Mouse (Mus musculus): Measurements from ENCODE around the gene Prickle1. TPM values are rescaled to one million over a fixed set of nuclear protein-coding genes. Genes with fewer than 3 reads are reported as not detected.
A peak's percentile ranks its signal among the peaks of the same experiment; 100 is the strongest.

The Prickle1 gene
- polyA plus RNA-seq, 1 experiment from 2014 or later, result 27.7 TPM

- no peak overlapping the region for H3K9ac ChIP-seq (ENCODE audit: low read depth, low read length)
- peaks cover 26% of the 10 kb centered on the region; the same call in 1 of the 2 replicates for H3K4me1 ChIP-seq (ENCODE audit: control insufficient read depth, insufficient read depth, low read length)
- H3K27ac ChIP-seq (ENCODE audit: low read depth, low read length), result no peak overlapping the region
- no peaks in the 10 kb centered on the region for H3K9me3 ChIP-seq (ENCODE audit: control insufficient read depth, low read length)
- no peak overlapping the region for H3K4me2 ChIP-seq (replicated peaks; ENCODE audit: low read depth, low read length)
- no peak for ATAC-seq (ENCODE audit: low FRiP score, low TSS enrichment)
- H3K36me3 ChIP-seq (ENCODE audit: control insufficient read depth, insufficient read depth, low read length), result peaks cover 22% of the 10 kb centered on the region
- no peaks in the 10 kb centered on the region for H3K27me3 ChIP-seq (ENCODE audit: control insufficient read depth, insufficient read depth, low read length)
- no peak overlapping the region for H3K4me3 ChIP-seq (ENCODE audit: low read length)
- 47% methylated on average over 9 of the region's 9 CpGs for WGBS
These were observed 83.3 kb downstream of the Prickle1 start for GRCm38 (mm10) chr15:93512437-93512836.

- peak; percentile 81; the same call in 1 of the 2 replicates for ATAC-seq (ENCODE audit: low FRiP score, low TSS enrichment)
- Histone ChIP-seq H3K4me1 (ENCODE audit: control insufficient read depth, insufficient read depth, low read length) (peaks cover 26% of the 10 kb centered on the region; the same call in 1 of the 2 replicates), H3K9ac (ENCODE audit: low read depth, low read length) (no peak overlapping the region), H3K27ac (ENCODE audit: low read depth, low read length) (no peak overlapping the region), H3K4me3 (ENCODE audit: low read length) (no peak overlapping the region), H3K9me3 (ENCODE audit: control insufficient read depth, low read length) (no peaks in the 10 kb centered on the region), H3K27me3 (ENCODE audit: control insufficient read depth, insufficient read depth, low read length) (no peaks in the 10 kb centered on the region), H3K36me3 (ENCODE audit: control insufficient read depth, insufficient read depth, low read length) (peaks cover 34% of the 10 kb centered on the region), H3K4me2 (replicated peaks; ENCODE audit: low read depth, low read length) (no peak overlapping the region)
- 17% methylated on average over 12 of the region's 12 CpGs for WGBS
These were observed 84.9 kb downstream of the Prickle1 start for GRCm38 (mm10) chr15:93510690-93511336.

- H3K4me2 ChIP-seq (replicated peaks; ENCODE audit: low read depth, low read length), result no peak overlapping the region
- no peaks in the 10 kb centered on the region for H3K9me3 ChIP-seq (ENCODE audit: control insufficient read depth, low read length)
- 93% methylated on average over 17 of the region's 17 CpGs for WGBS
- no peaks in the 10 kb centered on the region for H3K4me1 ChIP-seq (ENCODE audit: control insufficient read depth, insufficient read depth, low read length)
- peaks cover 81% of the 10 kb centered on the region for H3K36me3 ChIP-seq (ENCODE audit: control insufficient read depth, insufficient read depth, low read length)
- no peaks in the 10 kb centered on the region for H3K27me3 ChIP-seq (ENCODE audit: control insufficient read depth, insufficient read depth, low read length)
- ATAC-seq (ENCODE audit: low FRiP score, low TSS enrichment), result no peak
- H3K9ac ChIP-seq (ENCODE audit: low read depth, low read length), result no peak overlapping the region
- no peak overlapping the region for H3K4me3 ChIP-seq (ENCODE audit: low read length)
- H3K27ac ChIP-seq (ENCODE audit: low read depth, low read length), result no peak overlapping the region
These were observed 90.9 kb downstream of the Prickle1 start for GRCm38 (mm10) chr15:93504808-93505207.

GRCm38 (mm10) chr15:93503201-93503745 is 92.4 kb downstream of the Prickle1 start:
- ATAC-seq (ENCODE audit: low FRiP score, low TSS enrichment), result no peak
- Histone ChIP-seq H3K36me3 (ENCODE audit: control insufficient read depth, insufficient read depth, low read length) (peaks cover 85% of the 10 kb centered on the region), H3K4me1 (ENCODE audit: control insufficient read depth, insufficient read depth, low read length) (no peaks in the 10 kb centered on the region), H3K4me2 (replicated peaks; ENCODE audit: low read depth, low read length) (no peak overlapping the region), H3K27ac (ENCODE audit: low read depth, low read length) (no peak overlapping the region), H3K27me3 (ENCODE audit: control insufficient read depth, insufficient read depth, low read length) (no peaks in the 10 kb centered on the region), H3K9ac (ENCODE audit: low read depth, low read length) (no peak overlapping the region), H3K9me3 (ENCODE audit: control insufficient read depth, low read length) (no peaks in the 10 kb centered on the region), H3K4me3 (ENCODE audit: low read length) (no peak overlapping the region)
- WGBS, result 94% methylated on average over 35 of the region's 35 CpGs

- no peaks in the 10 kb centered on the region for H3K4me1 ChIP-seq (ENCODE audit: control insufficient read depth, insufficient read depth, low read length)
- no peak overlapping the region for H3K27ac ChIP-seq (ENCODE audit: low read depth, low read length)
- H3K9me3 ChIP-seq (ENCODE audit: control insufficient read depth, low read length), result no peaks in the 10 kb centered on the region
- WGBS, result 92% methylated on average over 9 of the region's 9 CpGs
- no peak overlapping the region for H3K9ac ChIP-seq (ENCODE audit: low read depth, low read length)
- no peak overlapping the region for H3K4me3 ChIP-seq (ENCODE audit: low read length)
- no peak for ATAC-seq (ENCODE audit: low FRiP score, low TSS enrichment)
- H3K36me3 ChIP-seq (ENCODE audit: control insufficient read depth, insufficient read depth, low read length), result peaks cover 85% of the 10 kb centered on the region
- no peak overlapping the region for H3K4me2 ChIP-seq (replicated peaks; ENCODE audit: low read depth, low read length)
- no peaks in the 10 kb centered on the region for H3K27me3 ChIP-seq (ENCODE audit: control insufficient read depth, insufficient read depth, low read length)
These were observed 93.0 kb downstream of the Prickle1 start for GRCm38 (mm10) chr15:93502703-93503102.

- no peak for ATAC-seq (ENCODE audit: low FRiP score, low TSS enrichment)
These were observed 95.8 kb downstream of the Prickle1 start for GRCm38 (mm10) chr15:93499866-93500265.

GRCm38 (mm10) chr15:93494700-93495099 is 101.0 kb downstream of the Prickle1 start:
- 78% methylated on average over 7 of the region's 7 CpGs for WGBS
- Histone ChIP-seq H3K27ac (ENCODE audit: low read depth, low read length) (no peak overlapping the region), H3K9ac (ENCODE audit: low read depth, low read length) (no peak overlapping the region), H3K27me3 (ENCODE audit: control insufficient read depth, insufficient read depth, low read length) (no peaks in the 10 kb centered on the region), H3K4me1 (ENCODE audit: control insufficient read depth, insufficient read depth, low read length) (no peaks in the 10 kb centered on the region), H3K4me3 (ENCODE audit: low read length) (no peak overlapping the region), H3K36me3 (ENCODE audit: control insufficient read depth, insufficient read depth, low read length) (peaks cover 24% of the 10 kb centered on the region), H3K9me3 (ENCODE audit: control insufficient read depth, low read length) (no peaks in the 10 kb centered on the region), H3K4me2 (replicated peaks; ENCODE audit: low read depth, low read length) (no peak overlapping the region)
- no peak for ATAC-seq (ENCODE audit: low FRiP score, low TSS enrichment)

More at GRCm38 (mm10) chr15:93499866-93500265, 95.8 kb downstream of the Prickle1 start:
- H3K27me3 ChIP-seq (ENCODE audit: control insufficient read depth, insufficient read depth, low read length), result no peaks in the 10 kb centered on the region
- no peaks in the 10 kb centered on the region for H3K9me3 ChIP-seq (ENCODE audit: control insufficient read depth, low read length)
- H3K9ac ChIP-seq (ENCODE audit: low read depth, low read length), result no peak overlapping the region
- WGBS, result 84% methylated on average over 9 of the region's 9 CpGs
- H3K4me2 ChIP-seq (replicated peaks; ENCODE audit: low read depth, low read length), result no peak overlapping the region
- H3K27ac ChIP-seq (ENCODE audit: low read depth, low read length), result no peak overlapping the region
- no peak overlapping the region for H3K4me3 ChIP-seq (ENCODE audit: low read length)
- H3K36me3 ChIP-seq (ENCODE audit: control insufficient read depth, insufficient read depth, low read length), result peaks cover 70% of the 10 kb centered on the region
- no peaks in the 10 kb centered on the region for H3K4me1 ChIP-seq (ENCODE audit: control insufficient read depth, insufficient read depth, low read length)

GRCm38 (mm10) chr15:93489597-93489996 is 106.1 kb downstream of the Prickle1 start:
- H3K4me3 ChIP-seq (ENCODE audit: low read length), result no peak overlapping the region
- H3K36me3 ChIP-seq (ENCODE audit: control insufficient read depth, insufficient read depth, low read length), result peaks cover 3% of the 10 kb centered on the region; the same call in 1 of the 2 replicates
- no peak overlapping the region for H3K27ac ChIP-seq (ENCODE audit: low read depth, low read length)
- 88% methylated on average over 4 of the region's 4 CpGs for WGBS
- no peak overlapping the region for H3K9ac ChIP-seq (ENCODE audit: low read depth, low read length)
- no peaks in the 10 kb centered on the region for H3K27me3 ChIP-seq (ENCODE audit: control insufficient read depth, insufficient read depth, low read length)
- no peak for ATAC-seq (ENCODE audit: low FRiP score, low TSS enrichment)
- no peak overlapping the region for H3K4me2 ChIP-seq (replicated peaks; ENCODE audit: low read depth, low read length)
- H3K4me1 ChIP-seq (ENCODE audit: control insufficient read depth, insufficient read depth, low read length), result peaks cover 11% of the 10 kb centered on the region; the same call in 1 of the 2 replicates
- no peaks in the 10 kb centered on the region for H3K9me3 ChIP-seq (ENCODE audit: control insufficient read depth, low read length)

GRCm38 (mm10) chr15:93486066-93486465 is 109.6 kb downstream of the Prickle1 start:
- Histone ChIP-seq H3K9ac (ENCODE audit: low read depth, low read length) (no peak overlapping the region), H3K27ac (ENCODE audit: low read depth, low read length) (no peak overlapping the region), H3K4me3 (ENCODE audit: low read length) (no peak overlapping the region), H3K9me3 (ENCODE audit: control insufficient read depth, low read length) (no peaks in the 10 kb centered on the region), H3K27me3 (ENCODE audit: control insufficient read depth, insufficient read depth, low read length) (no peaks in the 10 kb centered on the region), H3K4me1 (ENCODE audit: control insufficient read depth, insufficient read depth, low read length) (peaks cover 11% of the 10 kb centered on the region; the same call in 1 of the 2 replicates), H3K36me3 (ENCODE audit: control insufficient read depth, insufficient read depth, low read length) (no peaks in the 10 kb centered on the region; the same call in 1 of the 2 replicates), H3K4me2 (replicated peaks; ENCODE audit: low read depth, low read length) (no peak overlapping the region; the same call in 1 of the 2 replicates)
- 0 out of 2 replicates have a peak, but pooled peaks have one; percentile 20 for ATAC-seq (ENCODE audit: low FRiP score, low TSS enrichment)
- WGBS, result 39% methylated on average over 7 of the region's 7 CpGs
